Mouse (Mus musculus) hindbrain, embryonic 14.5 days (tissue): Measurements from ENCODE around the gene Otub1. TPM values are rescaled to one million over a fixed set of nuclear protein-coding genes. Genes with fewer than 3 reads are reported as not detected.
A peak's percentile ranks its signal among the peaks of the same experiment; 100 is the strongest.

Experiments used
- ATAC-seq: fragments of 200-750 bp; cut with Nextera tagmentation; 2 replicates; pipeline ENCODE4 v1.8.0; 2017; ENCODE audit warnings: moderate number of reproducible peaks, mild to moderate bottlenecking, moderate TSS enrichment, moderate library complexity; ENCODE audit not compliant: low FRiP score
- DNase-seq: peaks from one replicate; pipeline ENCODE4 v3.0.0-alpha.2; 2015; ENCODE audit warnings: low spot score
- H3K27ac ChIP-seq: fragments of 300-500 bp; sonication (generic); 2 replicates; pipeline ENCODE4 v1.5.1; 2014; ENCODE audit warnings: mild to moderate bottlenecking, moderate library complexity
- H3K27me3 ChIP-seq: fragments of 300-500 bp; sonication (generic); 2 replicates; pipeline ENCODE4 v1.6.1; 2014; ENCODE audit warnings: mild to moderate bottlenecking, low read length, mixed read lengths; ENCODE audit not compliant: control insufficient read depth, insufficient read depth
- H3K36me3 ChIP-seq: fragments of 300-500 bp; sonication (generic); replicated peaks from 2 replicates; pipeline ENCODE4 v1.6.1; 2014; ENCODE audit not compliant: control insufficient read depth, insufficient read depth
- H3K4me1 ChIP-seq: fragments of 300-500 bp; sonication (generic); replicated peaks from 2 replicates; pipeline ENCODE4 v1.6.1; 2014; ENCODE audit warnings: antibody characterized with exemption, low read length, mixed read lengths; ENCODE audit not compliant: control insufficient read depth, insufficient read depth
- H3K4me2 ChIP-seq: fragments of 300-500 bp; sonication (generic); replicated peaks from 2 replicates; pipeline ENCODE4 v1.6.1; 2014; ENCODE audit warnings: mild to moderate bottlenecking, moderate library complexity
- H3K4me3 ChIP-seq: fragments of 300-500 bp; sonication (generic); replicated peaks from 2 replicates; pipeline ENCODE4 v1.5.1; 2014; ENCODE audit warnings: mild to moderate bottlenecking, low read length
- H3K9ac ChIP-seq: fragments of 300-500 bp; sonication (generic); 2 replicates; pipeline ENCODE4 v1.6.1; 2014
- H3K9me3 ChIP-seq: fragments of 300-500 bp; sonication (generic); 2 replicates; pipeline ENCODE4 v1.6.1; 2016; ENCODE audit warnings: low read length; ENCODE audit not compliant: control insufficient read depth
- WGBS: fragments of 180-500 bp; shearing (Covaris S2); extraction: QIAGEN DNeasy Blood & Tissue Kit; methylation state at CpG from one replicate; pipeline ENCODE4 v1.1.7; 2014; 5-methylcytosine and 5-hydroxymethylcytosine counted together
- polyA plus RNA-seq: library from polyadenylated mRNA; unstranded; fragments of >200 nt; fragmentation: Nextera tagmentation; extraction: Ambion mirVana; gene quantifications from 2 replicates; pipeline ENCODE4 v1.2.1, GENCODE M21; 2014

The Otub1 gene
- polyA plus RNA-seq, 1 experiment from 2014 or later, result 234 TPM

- H3K4me3 ChIP-seq, result no peak overlapping the region
- H3K27ac ChIP-seq, result no peak overlapping the region
- DNase-seq (no peak), ATAC-seq (no peak)
- H3K4me1 ChIP-seq, result peaks cover 27% of the 10 kb centered on the region
- H3K9me3 ChIP-seq, result no peaks in the 10 kb centered on the region
- no peak overlapping the region for H3K9ac ChIP-seq
- H3K4me2 ChIP-seq, result peak overlapping the region; percentile 1; the same call in 1 of the 2 replicates
- H3K27me3 ChIP-seq, result peaks cover 9% of the 10 kb centered on the region; the same call in 1 of the 2 replicates
- 5% methylated on average over 8 of the region's 8 CpGs for WGBS
- H3K36me3 ChIP-seq, result no peaks in the 10 kb centered on the region
These were observed 34.7 kb downstream of the Otub1 start for GRCm38 (mm10) chr19:7171447-7171846.

GRCm38 (mm10) chr19:7170916-7171315, 35.2 kb downstream of the Otub1 start:
- ATAC-seq, result no peak
- 70% methylated on average over 6 of the region's 6 CpGs for WGBS
- Histone ChIP-seq H3K27me3 (peaks cover 13% of the 10 kb centered on the region; the same call in 1 of the 2 replicates), H3K9me3 (no peaks in the 10 kb centered on the region), H3K9ac (no peak overlapping the region), H3K4me2 (no peak overlapping the region), H3K36me3 (no peaks in the 10 kb centered on the region), H3K27ac (no peak overlapping the region), H3K4me3 (no peak overlapping the region), H3K4me1 (peaks cover 26% of the 10 kb centered on the region)
- no peak for DNase-seq

DNA sequence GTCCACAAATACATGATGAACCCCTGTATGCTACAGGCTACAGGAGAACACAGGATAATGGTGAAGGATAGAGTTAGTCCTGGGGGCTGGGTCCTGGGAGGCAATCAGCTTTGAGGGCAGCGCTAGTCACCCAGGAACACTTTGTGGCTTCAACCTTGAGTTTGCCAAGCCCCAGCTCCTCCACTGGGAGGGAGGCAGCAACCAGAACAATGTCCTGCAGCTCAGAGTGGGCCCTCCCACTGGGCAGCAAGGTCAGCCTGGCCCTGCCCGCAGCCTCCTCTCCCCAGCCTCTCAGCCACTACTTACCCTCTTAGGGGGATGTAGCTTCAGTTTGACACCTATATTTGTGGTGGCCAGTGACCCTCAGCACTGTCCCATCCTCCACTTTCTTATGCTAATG, 37.7 kb downstream of the Otub1 start:
- Histone ChIP-seq H3K27me3 (peaks cover 28% of the 10 kb centered on the region), H3K36me3 (no peaks in the 10 kb centered on the region), H3K4me2 (no peak overlapping the region), H3K4me3 (no peak overlapping the region), H3K27ac (no peak overlapping the region), H3K4me1 (peaks cover 42% of the 10 kb centered on the region), H3K9ac (no peak overlapping the region), H3K9me3 (no peaks in the 10 kb centered on the region)
- 34% methylated on average over 2 of the region's 2 CpGs for WGBS
- DNase-seq (no peak), ATAC-seq (no peak)

DNA sequence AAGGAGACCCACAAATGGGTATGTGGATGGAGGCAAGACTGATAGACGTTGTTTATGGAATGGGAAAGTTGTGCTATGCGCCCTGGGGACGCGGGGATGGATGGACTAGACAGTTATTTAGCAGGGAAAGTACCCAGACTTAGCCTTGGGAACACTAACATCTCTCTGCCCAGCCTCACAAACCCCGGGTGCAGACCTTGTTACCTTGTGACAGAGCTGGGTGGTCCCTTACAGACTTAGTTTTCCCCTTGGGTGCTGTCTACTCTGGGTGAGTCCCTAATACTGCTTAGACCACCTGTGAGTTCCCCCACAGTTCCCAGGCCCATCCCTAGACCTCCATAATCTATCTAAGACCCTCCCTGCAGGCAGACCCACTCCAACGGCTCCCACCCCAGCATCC, 39.3 kb downstream of the Otub1 start:
- no peak for DNase-seq
- Histone ChIP-seq H3K4me3 (no peak overlapping the region), H3K9ac (no peak overlapping the region), H3K27me3 (peaks cover 33% of the 10 kb centered on the region), H3K27ac (no peak overlapping the region), H3K9me3 (no peaks in the 10 kb centered on the region), H3K4me1 (peaks cover 33% of the 10 kb centered on the region), H3K4me2 (no peak overlapping the region), H3K36me3 (no peaks in the 10 kb centered on the region)
- no peak for ATAC-seq
- WGBS, result 17% methylated on average over 6 of the region's 6 CpGs

DNA sequence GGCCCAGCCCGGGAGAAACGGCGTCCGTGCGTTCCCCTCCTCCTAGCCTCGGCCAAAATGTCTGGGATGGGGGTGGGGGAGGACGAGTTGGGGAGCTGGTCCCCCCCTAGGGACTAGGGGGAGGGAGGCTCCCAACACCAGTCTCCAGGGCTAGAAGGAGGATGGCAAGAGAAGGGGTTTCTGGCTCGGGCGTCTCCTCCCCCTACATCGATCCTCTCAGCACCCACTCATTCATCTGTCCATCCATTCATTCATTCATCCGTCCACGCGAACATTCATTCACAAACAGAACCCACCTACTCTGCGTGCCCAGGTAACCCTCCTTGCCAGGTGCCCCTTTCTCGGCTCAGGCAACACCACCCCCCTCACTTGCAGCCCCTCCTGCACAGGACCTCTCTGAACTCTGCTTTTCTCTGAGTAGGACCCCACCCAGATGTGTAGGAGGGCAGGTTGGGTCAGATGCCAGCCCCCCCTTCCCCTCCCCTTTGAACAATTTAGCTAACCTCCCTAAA, 39.9 kb downstream of the Otub1 start:
- no peaks in the 10 kb centered on the region for H3K36me3 ChIP-seq
- H3K27ac ChIP-seq, result 0 out of 2 replicates have a peak overlapping the region, but pooled peaks have one; percentile 71
- H3K9me3 ChIP-seq, result no peaks in the 10 kb centered on the region
- peaks cover 33% of the 10 kb centered on the region for H3K27me3 ChIP-seq
- ATAC-seq (peak; percentile 1; the same call in 1 of the 2 replicates), DNase-seq (no peak)
- peaks cover 28% of the 10 kb centered on the region for H3K4me1 ChIP-seq
- 3% methylated on average over 14 of the region's 15 CpGs for WGBS
- peak overlapping the region; percentile 96 for H3K4me2 ChIP-seq
- H3K4me3 ChIP-seq, result peak overlapping the region; percentile 74
- H3K9ac ChIP-seq, result peak overlapping the region; percentile 85

- peak overlapping the region; percentile 71 for H3K27ac ChIP-seq
- peak overlapping the region; percentile 85 for H3K9ac ChIP-seq
- DNase-seq, result no peak
- peaks cover 24% of the 10 kb centered on the region for H3K4me1 ChIP-seq
- WGBS, result under 1% methylated on average over 83 of the region's 105 CpGs
- H3K36me3 ChIP-seq, result no peaks in the 10 kb centered on the region
- H3K27me3 ChIP-seq, result peaks cover 33% of the 10 kb centered on the region
- H3K9me3 ChIP-seq, result no peaks in the 10 kb centered on the region
- peak; percentile 31 for ATAC-seq
- H3K4me3 ChIP-seq, result peak overlapping the region; percentile 74
- H3K4me2 ChIP-seq, result peak overlapping the region; percentile 96
These were observed 40.5 kb downstream of the Otub1 start for GRCm38 (mm10) chr19:7165509-7166199.

DNA sequence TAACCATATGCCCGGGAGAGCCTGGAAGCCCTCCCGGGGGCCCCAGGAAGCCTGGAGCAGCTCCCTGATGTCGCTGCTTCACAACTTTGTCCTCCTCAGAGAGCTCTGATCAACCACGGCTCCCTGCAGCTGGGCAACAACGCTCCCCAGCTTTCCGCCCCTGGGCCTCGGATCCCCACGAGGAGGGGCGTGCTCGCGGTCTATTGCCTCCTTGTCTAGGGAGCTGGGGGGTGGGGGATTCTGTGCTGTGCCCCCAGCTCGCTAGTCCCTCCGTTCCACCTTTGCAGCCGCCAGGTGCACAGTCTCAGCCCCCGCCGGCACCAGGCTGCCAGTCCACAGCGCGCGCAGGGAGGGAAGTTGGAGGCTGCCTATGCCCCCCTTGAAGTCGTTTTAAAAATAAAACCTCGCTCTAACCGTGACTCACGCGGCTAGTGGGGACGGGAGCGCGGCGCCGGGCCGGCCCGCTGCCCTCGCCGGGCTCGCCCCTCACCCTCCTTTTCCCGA, 41.2 kb downstream of the Otub1 start:
- Histone ChIP-seq H3K36me3 (no peaks in the 10 kb centered on the region), H3K4me3 (peak overlapping the region; percentile 74), H3K9me3 (no peaks in the 10 kb centered on the region), H3K4me1 (peaks cover 31% of the 10 kb centered on the region), H3K27me3 (peaks cover 33% of the 10 kb centered on the region), H3K9ac (peak overlapping the region; percentile 85), H3K4me2 (peak overlapping the region; percentile 96), H3K27ac (peak overlapping the region; percentile 71; the same call in 1 of the 2 replicates)
- DNase-seq (no peak), ATAC-seq (no peak)
- WGBS, result under 1% methylated on average over 35 of the region's 35 CpGs

DNA sequence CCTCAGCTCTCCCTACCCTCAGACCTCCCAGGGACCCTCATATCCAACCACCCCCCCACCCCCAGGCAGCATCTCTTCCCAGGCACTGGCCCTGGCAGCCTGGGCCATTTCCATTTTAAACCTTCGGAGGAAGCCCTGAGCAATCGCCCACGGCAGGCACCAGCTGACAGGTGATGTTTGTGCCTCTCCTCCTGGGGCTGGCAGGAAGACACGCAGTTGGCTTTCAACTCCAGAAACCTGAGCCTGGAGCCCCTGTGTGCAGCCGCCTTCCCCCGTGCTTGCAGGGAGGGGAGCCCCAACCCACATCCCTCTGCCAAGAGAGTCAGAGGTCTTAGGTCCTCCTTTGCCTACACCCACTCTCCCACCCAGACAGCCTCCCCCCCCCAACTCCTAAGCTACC, 41.9 kb downstream of the Otub1 start:
- Histone ChIP-seq H3K4me3 (peak overlapping the region; percentile 74), H3K36me3 (no peaks in the 10 kb centered on the region), H3K4me2 (peak overlapping the region; percentile 96), H3K27me3 (peaks cover 33% of the 10 kb centered on the region), H3K27ac (no peak overlapping the region), H3K4me1 (peaks cover 37% of the 10 kb centered on the region), H3K9ac (peak overlapping the region; percentile 85), H3K9me3 (no peaks in the 10 kb centered on the region)
- 7% methylated on average over 6 of the region's 6 CpGs for WGBS
- DNase-seq (no peak), ATAC-seq (no peak)

GRCm38 (mm10) chr19:7161064-7161463, 45.1 kb downstream of the Otub1 start:
- H3K4me1 ChIP-seq, result peaks cover 50% of the 10 kb centered on the region
- no peak overlapping the region for H3K4me3 ChIP-seq
- no peak overlapping the region for H3K9ac ChIP-seq
- WGBS, result 71% methylated on average over 3 of the region's 3 CpGs
- H3K27ac ChIP-seq, result no peak overlapping the region
- no peak overlapping the region for H3K4me2 ChIP-seq
- peaks cover 23% of the 10 kb centered on the region for H3K27me3 ChIP-seq
- DNase-seq, result no peak
- no peaks in the 10 kb centered on the region for H3K36me3 ChIP-seq
- no peak for ATAC-seq
- H3K9me3 ChIP-seq, result no peaks in the 10 kb centered on the region
